Mouse (Mus musculus) liver, embryonic 14.5 days (tissue): Measurements from ENCODE around the gene Coq2.
A peak's percentile ranks its signal among the peaks of the same experiment; 100 is the strongest.

Experiments used
- CTCF ChIP-seq: IDR thresholded peaks from 2 replicates; pipeline ENCODE4 v1.5.1; 2016; ENCODE audit warnings: antibody characterized with exemption, low read depth, control low read depth
- EP300 ChIP-seq: IDR thresholded peaks from 2 replicates; pipeline ENCODE4 v1.6.1; 2016; ENCODE audit warnings: antibody characterized with exemption, low read depth

DNA sequence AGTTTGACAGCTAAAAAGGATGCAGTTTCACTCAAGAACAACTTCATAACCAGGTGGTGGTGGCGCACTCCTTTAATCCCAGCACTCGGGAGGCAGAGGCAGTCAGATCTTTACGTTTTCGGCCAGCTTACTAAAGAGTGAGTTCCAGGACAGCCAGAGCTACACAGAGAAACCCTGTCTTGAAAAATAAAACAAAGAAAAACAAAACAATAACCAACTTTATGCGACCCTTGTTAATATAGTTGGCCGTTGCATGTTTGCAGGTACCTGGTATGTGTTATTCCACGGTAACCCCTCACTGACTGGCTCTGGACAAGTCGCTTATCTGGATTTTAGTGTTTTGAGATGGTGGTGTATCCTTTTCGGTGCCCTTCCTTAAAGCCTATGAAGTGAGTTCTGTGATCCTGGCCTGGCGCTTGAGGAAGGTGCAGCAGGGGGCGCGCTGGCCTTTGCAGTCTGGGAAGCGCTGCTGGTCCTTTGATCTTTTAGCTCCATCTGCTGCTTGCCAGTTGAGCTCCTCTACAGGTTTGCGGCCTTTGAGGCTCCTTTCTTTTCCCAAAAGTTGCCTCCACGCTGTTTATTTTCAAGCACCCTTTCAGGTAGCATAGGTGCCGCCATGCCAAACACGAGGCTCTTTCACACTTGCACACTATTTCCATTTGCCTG, at the start of gene Coq2:
- TF ChIP-seq CTCF (peak; percentile 97), EP300 (no peak)
